Mouse (Mus musculus) stomach, postnatal 0 days (tissue): ENCODE measurements around the gene Kpna3.

Experiments
- CTCF ChIP-seq: IDR thresholded peaks from 2 replicates; pipeline ENCODE4 v1.5.1; 2016; ENCODE audit warnings: antibody characterized with exemption, low read depth, mild to moderate bottlenecking, moderate library complexity
- EP300 ChIP-seq: optimal IDR thresholded peaks from 2 replicates; pipeline ENCODE3; 2016; ENCODE audit warnings: antibody characterized with exemption

GRCm38 (mm10) chr14:61346827-61347698 lies 92.6 kb downstream of the Kpna3 start:
- TF ChIP-seq CTCF (peak; percentile 70), EP300 (no peak)
